Mouse (Mus musculus): ENCODE results near the gene Gm15217. TPM values are rescaled to one million over a fixed set of nuclear protein-coding genes. Genes with fewer than 3 reads are reported as not detected.

Gm15217 gene
- not detected in 2 replicates for polyA plus RNA-seq (2012; rRNA removed)

DNA sequence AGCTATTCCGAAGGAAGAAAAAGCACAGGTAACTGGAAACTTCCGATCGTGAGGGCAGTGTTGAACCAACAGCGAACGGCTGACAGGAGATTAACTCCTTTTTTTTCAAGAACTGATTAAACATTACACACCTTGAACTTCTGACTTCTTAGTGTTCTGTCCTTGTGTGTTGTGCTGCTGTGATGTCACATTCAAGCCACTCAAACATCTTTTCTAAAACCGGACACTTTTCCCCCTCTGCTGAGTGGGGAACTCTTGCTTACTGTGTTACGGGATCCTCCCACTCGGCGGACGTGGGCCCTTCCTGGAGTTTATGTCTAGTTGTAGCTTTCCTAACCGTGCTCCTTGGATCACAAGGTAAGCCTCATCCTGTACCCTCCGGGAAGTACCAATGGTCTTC, at the start of gene Gm15217:
Gm15217 (plus strand) TSS at position 130 of the 400 bp plus-strand sequence.

DNA sequence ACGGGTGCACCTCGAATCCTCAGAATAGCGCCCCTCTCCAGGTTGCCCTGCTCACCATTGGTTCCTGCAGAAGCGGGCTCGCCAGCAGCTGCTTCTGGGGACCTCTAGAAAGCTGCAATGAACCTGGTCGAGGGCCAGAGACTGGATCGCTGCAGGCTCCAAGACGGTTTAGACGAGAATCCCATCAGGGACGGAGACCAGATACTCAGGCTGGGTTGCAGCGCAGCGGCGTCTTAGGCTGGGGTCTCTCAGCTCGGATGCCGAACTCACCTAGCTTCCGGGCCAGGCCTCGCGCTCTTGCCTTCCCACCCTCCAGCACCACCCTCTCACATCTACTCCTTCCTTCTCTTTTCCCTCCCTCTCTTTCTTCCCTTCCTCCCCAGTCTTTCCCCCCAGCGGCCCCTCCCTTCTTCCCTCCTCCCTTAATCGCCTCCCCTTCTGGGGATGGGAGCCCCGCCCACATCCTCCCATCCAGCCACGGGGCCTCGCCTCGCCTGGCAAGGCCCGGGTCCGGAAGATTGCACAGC, 11.1 kb downstream of the Gm15217 start, which contains the start of gene Bmp4:
Bmp4 (minus strand) TSS at position 421 of the 527 bp plus-strand sequence.

Other genes starting within 250 kb of the Gm15217 start
- gene Bmp4, start 11.3 kb downstream of the Gm15217 start, polyA plus RNA-seq (2012; rRNA removed) = 35.2 and 58.5 TPM in 2 replicates

All from stomach, adult 2 months (tissue).